Mouse (Mus musculus) liver, adult 2 months (tissue): ENCODE measurements at regions not wholly inside any gene's neighbourhood (a gene's known extent, or its start where the extent isn't known, plus 50 kb on each side); places are given as distances from the start of the nearest gene placed in this dataset.

Source experiments
- DNase-seq: peaks from one replicate; pipeline ENCODE4 v3.0.0-alpha.2; 2011; ENCODE audit warnings: low read depth, low spot score; ENCODE audit errors: extremely low read depth
- H3K27ac ChIP-seq: fragments of 200-500 bp; replicated peaks from 2 replicates; pipeline ENCODE4 v1.5.1; 2012; ENCODE audit warnings: low read depth, mild to moderate bottlenecking, control low read depth, inconsistent platforms, low read length; ENCODE audit not compliant: insufficient read depth
- H3K27me3 ChIP-seq: fragments of 200-500 bp; 2 replicates; pipeline ENCODE4 v1.6.1; 2012; ENCODE audit warnings: mild to moderate bottlenecking, moderate library complexity, low read length, inconsistent platforms; ENCODE audit not compliant: control insufficient read depth, insufficient read depth
- H3K36me3 ChIP-seq: fragments of 200-500 bp; 2 replicates; pipeline ENCODE4 v1.6.1; 2012; ENCODE audit warnings: low read length, inconsistent platforms; ENCODE audit not compliant: control insufficient read depth, insufficient read depth
- H3K4me1 ChIP-seq: fragments of 200-500 bp; 2 replicates; pipeline ENCODE4 v1.6.1; 2011; ENCODE audit warnings: low read length; ENCODE audit not compliant: control insufficient read depth, insufficient read depth
- H3K4me3 ChIP-seq: fragments of 200-500 bp; 2 replicates; pipeline ENCODE4 v1.5.1; 2011; ENCODE audit warnings: low read depth, mild to moderate bottlenecking, control low read depth, low read length, moderate library complexity; ENCODE audit not compliant: insufficient read depth
- H3K79me2 ChIP-seq: fragments of 200-500 bp; 2 replicates; pipeline ENCODE4 v1.6.1; 2012; ENCODE audit warnings: inconsistent platforms, mild to moderate bottlenecking, low read length, moderate library complexity; ENCODE audit not compliant: control insufficient read depth, insufficient read depth
- H3K9ac ChIP-seq: fragments of 200-500 bp; 2 replicates; pipeline ENCODE4 v1.6.1; 2012; ENCODE audit warnings: low read depth, mild to moderate bottlenecking, control low read depth, inconsistent platforms, low read length
- CTCF ChIP-seq: fragments of 200-500 bp; IDR thresholded peaks from 2 replicates; pipeline ENCODE4 v1.5.1; 2011; ENCODE audit warnings: low read depth, low read length, control low read depth
- POLR2A ChIP-seq: fragments of 200-500 bp; IDR thresholded peaks from 2 replicates; pipeline ENCODE4 v1.6.1; 2011; ENCODE audit warnings: low read length, control low read depth; ENCODE audit not compliant: insufficient read depth; ENCODE audit errors: extremely low read depth
- WGBS: fragments of 180-500 bp; shearing (Covaris S2); methylation state at CpG from one replicate; pipeline ENCODE4 v1.1.7; 2018; 5-methylcytosine and 5-hydroxymethylcytosine counted together

DNA sequence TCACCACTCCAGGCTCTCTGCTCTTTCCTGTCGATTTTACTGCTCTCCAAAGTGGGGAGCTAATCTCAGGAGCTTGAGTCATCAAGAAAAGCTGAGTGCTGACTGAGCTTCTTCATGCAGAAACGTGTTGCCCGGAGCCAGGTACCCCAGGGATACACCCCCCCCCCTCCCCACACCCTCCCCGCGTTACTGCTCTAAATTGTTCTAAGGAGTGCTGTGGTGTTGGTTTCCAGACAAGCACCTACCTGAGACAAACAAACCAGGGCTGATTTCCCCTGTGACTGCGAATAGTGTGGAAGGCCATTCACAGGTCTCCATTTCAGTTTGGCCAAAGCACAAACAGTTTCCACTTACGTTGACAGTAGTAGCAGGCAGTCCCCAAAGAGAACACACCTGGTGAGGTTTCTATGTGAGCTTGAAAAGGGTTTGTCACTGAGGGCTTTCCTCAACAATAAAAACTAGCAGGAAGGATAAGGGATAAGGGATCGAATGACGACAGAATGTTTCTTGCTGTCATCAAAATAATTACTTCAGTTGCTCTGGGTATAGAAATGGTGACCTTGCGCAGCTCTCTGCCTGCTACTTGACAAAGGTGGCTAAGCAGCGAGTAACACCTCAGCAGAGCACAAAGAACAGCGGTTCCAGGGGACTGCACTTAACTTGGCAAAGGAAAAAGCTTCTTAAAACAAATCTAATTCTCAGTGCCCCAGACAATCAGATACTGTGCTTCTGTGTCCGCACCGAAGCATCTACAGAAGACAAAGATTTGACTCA is 1325.0 kb downstream of the Zfp704 start:
- H3K27me3 ChIP-seq = no peaks in the 10 kb centered on the region
- H3K79me2 ChIP-seq = no peaks in the 10 kb centered on the region
- no peak for TF ChIP-seq POLR2A
- TF ChIP-seq CTCF = no peak
- 67% methylated on average over 14 of the region's 14 CpGs for WGBS
- H3K36me3 ChIP-seq = no peaks in the 10 kb centered on the region
- H3K9ac ChIP-seq = no peak overlapping the region
- H3K4me1 ChIP-seq = no peaks in the 10 kb centered on the region
- no peak overlapping the region for H3K27ac ChIP-seq
- no peak overlapping the region for H3K4me3 ChIP-seq
- no peak for DNase-seq

DNA sequence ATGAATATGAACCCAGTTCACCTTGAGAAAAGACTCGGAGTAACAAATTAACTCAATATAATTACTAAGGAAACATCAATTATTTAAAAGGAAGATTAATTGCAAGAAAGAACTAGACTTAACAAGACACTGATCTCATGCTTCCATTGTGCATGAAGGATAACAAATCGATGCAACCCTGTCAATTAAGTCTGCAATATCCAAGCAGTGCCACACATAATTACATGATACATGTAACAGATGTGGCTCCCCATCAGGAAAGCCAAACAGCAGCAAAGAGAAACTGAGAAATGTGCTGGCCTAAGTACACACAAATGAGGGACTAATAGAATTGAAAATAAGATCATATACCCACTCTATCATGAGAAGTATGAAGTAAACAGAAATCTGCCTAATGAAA is 1327.5 kb downstream of the Zfp704 start:
- Histone ChIP-seq H3K4me3 (no peak overlapping the region), H3K9ac (no peak overlapping the region), H3K27ac (no peak overlapping the region), H3K27me3 (no peaks in the 10 kb centered on the region), H3K79me2 (no peaks in the 10 kb centered on the region), H3K36me3 (no peaks in the 10 kb centered on the region), H3K4me1 (no peaks in the 10 kb centered on the region)
- TF ChIP-seq CTCF (no peak), POLR2A (no peak)
- 66% methylated on average over 2 of the region's 2 CpGs for WGBS
- DNase-seq = no peak

DNA sequence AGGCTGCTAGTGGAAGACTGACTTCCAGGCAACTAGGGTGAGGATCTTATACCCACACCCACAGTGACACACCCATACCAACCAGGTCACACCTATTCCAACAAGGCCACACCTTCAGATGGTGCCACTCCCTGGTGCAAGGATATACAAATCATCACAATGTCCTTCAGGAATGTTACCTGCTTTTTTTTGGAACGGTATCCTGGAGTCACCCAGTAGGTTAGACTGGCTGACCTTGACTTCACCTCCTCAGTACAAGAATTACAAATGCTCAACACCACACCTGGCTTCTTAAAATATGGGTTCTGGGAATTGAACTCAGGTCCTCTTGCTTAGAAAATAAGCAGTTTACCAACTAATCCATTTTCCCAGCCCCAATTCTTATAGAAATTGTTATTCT is 1333.2 kb downstream of the Zfp704 start:
- H3K9ac ChIP-seq = no peak overlapping the region
- H3K27me3 ChIP-seq = no peaks in the 10 kb centered on the region
- whole genome bisulfite sequencing = 58% methylated on average over 1 of the region's 1 CpGs
- H3K4me1 ChIP-seq = no peaks in the 10 kb centered on the region
- no peak for DNase-seq
- no peak overlapping the region for H3K27ac ChIP-seq
- TF ChIP-seq CTCF (no peak), POLR2A (no peak)
- no peaks in the 10 kb centered on the region for H3K79me2 ChIP-seq
- no peak overlapping the region for H3K4me3 ChIP-seq
- H3K36me3 ChIP-seq = no peaks in the 10 kb centered on the region

DNA sequence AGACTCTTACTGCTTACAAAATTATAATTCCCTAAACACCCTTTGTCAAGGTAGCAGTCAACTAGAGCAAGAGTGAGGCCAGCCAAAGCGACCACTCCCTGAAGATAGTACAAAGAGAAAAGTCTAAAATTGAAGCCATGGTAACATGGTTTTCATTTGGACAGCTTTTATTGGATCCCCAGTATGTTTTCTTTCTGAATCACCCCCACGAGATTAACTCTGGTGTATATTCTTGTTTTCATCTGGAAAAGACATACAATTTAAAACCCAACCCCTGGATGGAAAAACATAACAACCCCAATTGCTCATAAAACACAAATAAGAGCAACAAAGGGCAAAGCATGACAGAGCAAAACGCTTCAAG is 1339.0 kb downstream of the Zfp704 start:
- H3K27me3 ChIP-seq = no peaks in the 10 kb centered on the region
- H3K36me3 ChIP-seq = no peaks in the 10 kb centered on the region
- H3K4me3 ChIP-seq = no peak overlapping the region
- DNase-seq = no peak
- H3K27ac ChIP-seq = no peak overlapping the region
- 61% methylated on average over 3 of the region's 3 CpGs for WGBS
- TF ChIP-seq POLR2A (no peak), CTCF (no peak)
- H3K4me1 ChIP-seq = no peaks in the 10 kb centered on the region
- H3K9ac ChIP-seq = no peak overlapping the region
- H3K79me2 ChIP-seq = no peaks in the 10 kb centered on the region

DNA sequence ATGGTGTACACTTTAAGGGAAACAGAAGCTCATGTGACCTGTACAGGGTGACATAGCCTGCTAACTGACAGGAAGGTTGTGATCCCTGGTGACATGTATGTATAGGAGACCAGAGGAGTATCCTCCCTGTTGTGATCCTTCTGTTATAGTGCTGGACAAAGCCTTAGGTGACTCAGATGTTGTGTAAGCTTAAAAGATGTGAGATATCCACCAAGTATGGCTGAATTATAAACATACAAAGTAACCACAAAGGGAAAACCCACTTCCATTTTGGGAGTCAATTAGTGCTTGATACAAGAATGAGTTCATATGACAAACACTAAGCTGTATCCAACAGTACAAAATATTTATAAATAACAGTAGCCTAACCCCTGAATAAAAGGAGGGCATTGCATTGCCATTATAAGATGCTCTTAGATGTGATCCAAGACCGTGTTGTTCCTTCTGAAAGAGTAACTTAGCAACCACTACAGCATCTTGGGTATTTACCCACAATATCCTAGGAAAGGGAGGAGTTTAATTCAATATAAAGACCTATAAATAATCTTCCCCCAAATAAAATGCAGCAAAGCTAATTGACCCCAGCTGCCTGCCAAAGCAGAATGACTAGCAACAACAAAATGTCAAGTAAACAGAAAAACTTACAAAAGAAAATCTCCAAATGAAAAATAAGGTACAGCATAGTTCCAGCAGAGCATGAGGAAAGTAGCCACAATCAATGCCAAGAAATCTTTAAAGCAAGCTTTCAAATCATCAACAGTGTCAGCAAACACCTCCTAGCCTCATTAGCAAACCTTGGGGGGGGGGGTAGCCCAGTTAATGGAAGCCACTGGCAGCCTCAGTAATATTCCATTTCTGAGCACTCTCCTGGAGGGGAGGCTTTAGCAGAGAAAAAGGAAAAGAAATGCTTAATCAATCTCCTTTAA is 1339.6 kb downstream of the Zfp704 start:
- Histone ChIP-seq H3K4me1 (no peaks in the 10 kb centered on the region), H3K27ac (no peak overlapping the region), H3K27me3 (no peaks in the 10 kb centered on the region), H3K79me2 (no peaks in the 10 kb centered on the region), H3K36me3 (no peaks in the 10 kb centered on the region), H3K4me3 (no peak overlapping the region), H3K9ac (no peak overlapping the region)
- TF ChIP-seq CTCF = no peak
- WGBS = 62% methylated on average over 1 of the region's 1 CpGs
- no peak for DNase-seq

DNA sequence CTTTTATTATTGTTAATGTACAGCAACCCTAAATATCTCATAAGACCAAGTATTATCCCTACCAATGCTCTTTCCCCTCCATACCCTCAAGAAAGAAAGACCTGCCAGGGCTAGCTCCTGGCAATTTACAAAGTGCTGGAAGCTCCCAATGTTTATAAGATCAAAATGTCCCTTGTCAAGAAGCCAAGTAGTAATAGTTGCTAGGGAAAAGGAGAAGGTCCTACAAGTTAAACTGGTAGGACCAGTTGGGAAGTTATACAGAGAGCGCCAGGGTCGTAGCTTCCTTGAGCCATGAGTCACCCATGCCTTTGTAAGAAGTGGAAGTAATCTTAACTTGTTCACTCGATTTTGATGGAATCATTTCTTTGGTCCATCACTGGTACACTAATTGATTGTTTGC is 1344.1 kb downstream of the Zfp704 start:
- Histone ChIP-seq H3K36me3 (no peaks in the 10 kb centered on the region), H3K9ac (no peak overlapping the region), H3K79me2 (no peaks in the 10 kb centered on the region), H3K27ac (no peak overlapping the region), H3K4me1 (no peaks in the 10 kb centered on the region), H3K4me3 (no peak overlapping the region), H3K27me3 (no peaks in the 10 kb centered on the region)
- DNase-seq = no peak
- WGBS = 54% methylated on average over 3 of the region's 3 CpGs
- TF ChIP-seq POLR2A (no peak), CTCF (no peak)
